Mouse (Mus musculus) urinary bladder, postnatal 0 days (tissue): ENCODE data around the gene Prps1l3. TPM values are rescaled to one million over a fixed set of nuclear protein-coding genes. Genes with fewer than 3 reads are reported as not detected.

ENCODE experiments used
- polyA plus RNA-seq: library from polyadenylated mRNA; unstranded; fragments of >200 nt; fragmentation: Nextera tagmentation; extraction: Ambion mirVana; gene quantifications from 2 replicates; pipeline ENCODE4 v1.2.1, GENCODE M21; 2015

Gene Prps1l3
- 25.0 and 27.2 TPM in 2 replicates for polyA plus RNA-seq

GRCm38 (mm10) chr12:57230192-57230706 is at the start of gene Prps1l3, which contains the start of gene Mipol1:
Gene Prps1l3 (plus strand): TSS chr12:57230412.
Gene Mipol1 (plus strand): TSS chr12:57230427.

GRCm38 (mm10) chr12:57197363-57198026 is 32.7 kb upstream of the Prps1l3 start, which contains the start of gene Slc25a21:
Gene Slc25a21 (minus strand): TSS chr12:57197472.

Other genes starting within 250 kb of the Prps1l3 start
- gene Slc25a21, start 32.9 kb upstream of the Prps1l3 start, polyA plus RNA-seq: 0.10 TPM in 1 of 2 replicates, not detected in the other
- gene Mipol1, start within 50 bp of the Prps1l3 start, polyA plus RNA-seq: 7.7 and 8.6 TPM in 2 replicates